Mouse (Mus musculus): Measurements from ENCODE around the gene Gm6592. TPM values are rescaled to one million over a fixed set of nuclear protein-coding genes. Genes with fewer than 3 reads are reported as not detected.
"Not testable (repeated sequence)": the region's sequence is repeated elsewhere in the genome, so short reads cannot be mapped to it uniquely, and the experiment has no call there.

Gm6592 gene
- polyA plus RNA-seq (2012), result not detected in 2 replicates

DNA sequence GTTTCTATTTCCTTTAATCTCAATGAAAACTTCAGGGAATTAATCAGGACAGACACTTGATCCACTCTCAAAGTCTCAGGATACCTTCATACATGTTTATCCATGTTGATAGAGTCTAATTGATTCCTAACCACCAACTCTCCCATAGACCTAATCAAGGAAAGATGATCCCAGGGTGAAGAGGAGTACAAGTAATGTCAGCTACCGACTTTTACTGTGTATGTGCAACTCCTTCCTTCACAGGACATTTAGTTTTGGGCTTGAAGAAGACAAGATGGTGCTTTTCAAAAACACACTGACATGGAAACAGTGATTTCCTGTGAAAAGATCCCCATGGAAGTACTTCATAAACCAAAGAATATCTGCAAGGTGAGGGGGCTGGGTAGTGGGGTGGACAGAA lies at the start of gene Gm6592:
TSS of gene Gm6592 (plus strand) at position 301 of the 400 bp plus-strand sequence.
- no peak for TF ChIP-seq GATA1 (IDR thresholded peaks at IDR 0.05; ENCODE audit: low read length)

DNA sequence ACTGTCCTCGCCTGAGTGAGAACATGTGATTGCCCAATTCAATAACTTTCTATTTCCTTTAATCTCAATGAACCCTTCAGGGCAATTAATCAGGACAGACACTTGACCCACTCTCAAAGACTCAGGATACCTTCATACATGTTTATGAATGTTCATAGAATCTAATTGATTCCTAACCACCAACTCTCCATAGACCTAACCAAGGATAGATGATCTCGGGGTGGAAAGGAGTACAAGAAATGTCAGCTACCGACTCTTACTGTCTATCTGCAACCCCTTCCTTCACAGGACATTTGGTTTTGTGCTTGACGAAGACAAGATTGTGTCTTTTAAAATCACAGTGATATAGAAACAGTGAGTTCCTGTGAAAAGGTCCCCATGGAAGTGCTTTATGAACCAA lies 40.4 kb upstream of the Gm6592 start, which contains the start of gene Ssxb5:
TSS of gene Ssxb5 (plus strand) at position 301 of the 400 bp plus-strand sequence.
- TF ChIP-seq GATA1 (IDR thresholded peaks at IDR 0.05; ENCODE audit: low read length), result not testable (repeated sequence)

DNA sequence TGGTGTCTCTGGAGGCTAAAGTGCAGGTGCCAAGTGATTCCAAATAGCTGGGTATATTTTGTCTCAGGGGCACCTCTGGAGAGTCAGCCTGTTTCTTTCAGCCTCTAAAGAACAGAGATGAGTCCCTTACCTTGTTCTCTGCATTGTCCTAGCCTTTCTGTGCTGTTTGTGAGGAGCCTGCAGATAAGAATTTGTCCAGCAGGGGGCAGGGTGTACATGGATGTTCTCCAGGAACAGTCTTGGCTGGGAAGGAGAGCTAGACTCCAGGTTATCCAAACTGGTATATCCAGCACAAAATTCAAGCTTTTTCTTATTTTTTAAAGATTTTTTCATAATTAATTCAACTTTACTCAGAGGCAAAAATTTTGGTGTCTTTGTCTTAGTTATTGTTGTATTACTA lies 11.8 kb upstream of the Gm6592 start:
- no peak for TF ChIP-seq GATA1 (IDR thresholded peaks at IDR 0.05; ENCODE audit: low read length)

DNA sequence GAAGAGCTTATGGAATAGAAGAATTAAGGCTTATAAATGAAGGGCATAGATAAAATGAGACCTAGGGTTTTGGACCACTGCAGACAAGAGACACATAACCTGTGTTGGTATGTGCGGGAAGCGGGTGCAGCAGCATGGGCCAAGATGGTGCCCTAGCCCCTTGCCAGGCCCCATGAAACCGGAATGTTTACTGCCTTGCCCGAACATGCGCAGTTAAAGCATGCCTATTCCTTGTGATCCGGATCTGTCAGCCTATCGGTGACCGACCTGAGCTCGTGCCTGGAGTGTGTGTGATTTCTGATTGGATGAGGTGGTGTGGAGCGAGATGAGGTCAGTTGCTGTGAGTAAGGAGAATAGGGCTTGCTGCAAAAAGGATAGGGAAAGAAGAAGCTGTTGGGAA lies 8.7 kb downstream of the Gm6592 start:
- TF ChIP-seq GATA1 (IDR thresholded peaks at IDR 0.05; ENCODE audit: low read length), result no peak

DNA sequence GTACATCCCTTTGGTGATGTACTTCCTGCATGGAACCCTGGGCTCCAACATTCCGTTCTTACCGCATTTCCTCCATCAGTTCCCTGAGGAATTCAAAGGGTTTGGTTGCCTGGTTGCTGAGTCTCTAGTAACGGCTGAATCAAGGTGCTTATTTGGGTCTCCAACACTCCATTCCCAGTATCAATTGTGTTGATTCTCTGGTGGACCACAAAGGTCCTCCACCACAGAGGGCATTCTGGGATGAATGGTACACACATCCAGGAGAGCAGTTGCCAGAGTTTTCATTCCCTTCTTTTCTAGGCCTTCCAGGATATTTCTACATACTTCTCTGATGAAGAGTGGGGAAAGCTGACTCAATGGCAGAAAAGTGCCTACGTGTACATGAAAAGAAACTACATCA lies 30.2 kb downstream of the Gm6592 start, which contains the start of gene Gm5751:
TSS of gene Gm5751 (plus strand) at position 301 of the 400 bp plus-strand sequence.
- TF ChIP-seq GATA1 (IDR thresholded peaks at IDR 0.05; ENCODE audit: low read length), result not testable (repeated sequence)

DNA sequence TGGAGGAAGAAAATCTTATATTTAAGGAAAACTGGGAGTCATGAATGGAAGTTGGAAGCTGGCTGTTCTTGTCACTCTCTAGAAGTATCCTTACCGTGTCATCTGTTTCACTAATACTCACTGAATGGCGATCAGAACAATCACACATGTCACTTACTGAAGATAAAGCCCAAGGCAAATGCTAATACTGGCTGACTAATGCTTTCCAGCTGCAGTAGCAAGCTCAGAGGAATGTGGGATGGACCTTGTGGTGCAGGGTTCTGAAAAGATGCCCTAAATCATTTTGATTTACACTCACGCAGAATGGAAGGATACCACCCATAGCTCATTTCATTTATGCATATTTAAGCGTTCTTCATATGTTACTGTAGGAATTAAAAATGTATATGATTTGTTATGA lies 40.5 kb downstream of the Gm6592 start:
- TF ChIP-seq GATA1 (IDR thresholded peaks at IDR 0.05; ENCODE audit: low read length), result no peak

DNA sequence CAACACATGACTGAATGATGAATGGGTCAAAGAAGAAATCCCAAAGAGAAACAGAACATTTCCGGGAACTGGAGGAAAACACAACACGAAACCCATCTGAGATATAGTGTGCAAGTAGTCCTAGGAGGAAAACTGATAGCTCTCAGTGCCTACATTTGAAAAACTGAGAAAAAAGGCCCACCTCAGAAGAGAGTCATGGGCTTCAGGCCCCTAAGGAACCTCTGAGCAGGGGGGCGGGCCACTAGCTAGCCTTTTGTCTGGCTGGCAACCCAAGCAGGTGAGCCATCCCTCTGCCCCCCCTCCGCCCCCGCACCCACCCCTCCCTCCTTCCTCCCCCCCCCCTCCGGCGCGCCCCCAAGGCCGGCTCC lies 48.2 kb downstream of the Gm6592 start:
- TF ChIP-seq GATA1 (IDR thresholded peaks at IDR 0.05; ENCODE audit: low read length), result no peak

DNA sequence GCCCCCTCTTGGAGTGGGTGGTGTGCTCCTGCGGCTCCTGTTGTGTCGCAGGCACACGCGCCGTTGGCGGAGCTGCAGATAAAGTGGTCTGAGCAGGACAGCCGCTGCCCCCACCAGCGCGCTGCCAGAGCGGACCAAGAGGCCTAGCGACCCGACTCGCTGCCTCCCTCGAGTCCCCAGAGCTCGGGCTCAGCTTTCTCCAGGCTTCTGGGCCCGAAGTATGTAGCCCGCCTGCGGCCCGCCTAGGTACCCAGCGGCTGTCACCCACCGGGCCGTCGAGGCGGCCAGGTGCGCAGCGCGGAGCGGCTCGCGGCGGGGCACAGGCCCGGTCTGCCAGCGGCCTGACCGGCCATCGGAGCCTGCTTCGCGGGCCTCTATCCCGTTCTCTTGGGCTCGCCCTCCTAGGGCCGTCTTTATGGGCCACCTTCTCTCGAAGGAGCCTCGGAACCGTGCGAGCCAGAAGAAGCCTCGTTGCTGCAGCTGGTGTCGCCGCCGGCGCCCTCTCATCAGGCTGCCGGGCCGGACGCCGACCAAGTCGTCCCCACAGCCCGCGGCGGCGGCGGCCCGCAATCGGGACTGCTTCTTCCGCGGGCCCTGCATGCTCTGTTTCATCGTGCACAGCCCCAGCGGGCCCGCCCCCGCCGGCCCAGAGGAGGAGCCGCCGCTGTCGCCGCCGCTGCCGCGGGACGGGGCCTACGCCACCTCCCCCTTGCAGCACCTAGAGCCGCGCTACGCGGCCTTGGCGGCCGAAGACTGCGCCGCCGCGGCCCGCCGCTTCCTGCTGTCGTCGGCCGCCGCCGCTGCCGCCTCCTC lies 48.8 kb downstream of the Gm6592 start, which contains the start of gene B630019K06Rik:
TSS of gene B630019K06Rik (plus strand) at position 40 of the 813 bp plus-strand sequence.
- no peak for TF ChIP-seq GATA1 (IDR thresholded peaks at IDR 0.05; ENCODE audit: low read length)

DNA sequence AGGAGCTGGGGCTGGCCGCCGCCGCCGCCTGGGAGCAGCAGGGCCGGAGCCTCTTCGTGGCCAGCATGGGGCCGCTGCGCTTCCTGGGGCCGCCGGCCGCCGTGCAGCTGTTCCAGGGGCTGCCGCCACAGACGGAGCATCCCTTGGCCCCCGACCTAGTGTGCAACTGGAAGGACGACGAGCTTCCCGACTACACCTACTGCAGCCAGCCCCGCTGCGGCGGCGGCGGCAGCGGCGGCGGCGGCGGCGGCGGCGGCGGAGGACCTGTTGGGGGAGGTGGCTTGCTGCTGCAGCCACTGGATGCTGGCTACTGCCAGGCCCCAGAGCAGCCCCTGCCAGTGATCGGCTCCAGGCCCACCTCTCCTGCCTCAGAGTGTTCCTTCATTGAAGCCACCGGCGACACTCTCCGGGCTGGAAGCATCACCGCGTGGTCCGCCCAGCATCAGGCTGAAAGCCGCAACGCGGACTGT lies 49.4 kb downstream of the Gm6592 start:
- no peak for TF ChIP-seq GATA1 (IDR thresholded peaks at IDR 0.05; ENCODE audit: low read length)

Other genes starting within 250 kb of the Gm6592 start
- gene Ssxb8, start 153.2 kb upstream of the Gm6592 start, polyA plus RNA-seq (2012), result not detected in 2 replicates
- not detected in 2 replicates for gene Ssx9, start 95.6 kb upstream of the Gm6592 start, polyA plus RNA-seq (2012)
- gene Ssxb5, start 40.3 kb upstream of the Gm6592 start, polyA plus RNA-seq (2012), result not detected in 2 replicates
- 0.22 and 0.23 TPM in 2 replicates for gene Gm5751, start 30.3 kb downstream of the Gm6592 start, polyA plus RNA-seq (2012)
- gene B630019K06Rik, start 48.4 kb downstream of the Gm6592 start, polyA plus RNA-seq (2012), result 0.31 and 0.57 TPM in 2 replicates
- gene Fthl17b, start 119.0 kb downstream of the Gm6592 start, polyA plus RNA-seq (2012), result not detected in 2 replicates
- gene Fthl17c, start 132.6 kb downstream of the Gm6592 start, polyA plus RNA-seq (2012), result not detected in 2 replicates
- not detected in 2 replicates for gene Fthl17d, start 142.8 kb downstream of the Gm6592 start, polyA plus RNA-seq (2012)
- not detected in 2 replicates for gene Fthl17e, start 189.5 kb downstream of the Gm6592 start, polyA plus RNA-seq (2012)
- not detected in 2 replicates for gene Fthl17f, start 219.0 kb downstream of the Gm6592 start, polyA plus RNA-seq (2012)

Data from G1E-ER4 (cell line).